Mouse (Mus musculus) thymus, postnatal 25 days (tissue): ENCODE data around the gene Mfng.

ENCODE experiments used
- DNase-seq: peaks from one replicate; pipeline ENCODE4 v3.0.0; 2022

Mfng gene

DNA sequence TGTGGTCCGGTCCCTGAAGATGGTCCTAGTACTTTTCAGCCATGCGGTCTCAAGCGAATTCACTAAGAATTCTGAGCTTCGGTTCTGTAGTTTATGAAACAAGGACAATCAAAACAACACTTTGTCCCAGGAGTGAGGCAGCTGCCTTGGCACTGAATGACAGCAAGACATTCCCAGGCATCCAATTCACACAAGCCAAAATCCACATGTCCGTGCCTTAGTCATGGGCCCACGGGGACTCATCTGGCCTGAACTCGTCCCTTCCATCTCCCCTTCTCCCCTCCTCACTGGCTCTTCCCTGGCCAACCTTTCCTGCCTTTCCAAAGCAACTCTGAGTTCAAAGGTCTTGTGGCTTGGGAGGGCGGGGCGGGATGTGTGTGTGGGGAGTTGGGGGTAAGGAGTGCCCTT, 13.1 kb upstream of the Mfng start:
- DNase-seq = no peak

DNA sequence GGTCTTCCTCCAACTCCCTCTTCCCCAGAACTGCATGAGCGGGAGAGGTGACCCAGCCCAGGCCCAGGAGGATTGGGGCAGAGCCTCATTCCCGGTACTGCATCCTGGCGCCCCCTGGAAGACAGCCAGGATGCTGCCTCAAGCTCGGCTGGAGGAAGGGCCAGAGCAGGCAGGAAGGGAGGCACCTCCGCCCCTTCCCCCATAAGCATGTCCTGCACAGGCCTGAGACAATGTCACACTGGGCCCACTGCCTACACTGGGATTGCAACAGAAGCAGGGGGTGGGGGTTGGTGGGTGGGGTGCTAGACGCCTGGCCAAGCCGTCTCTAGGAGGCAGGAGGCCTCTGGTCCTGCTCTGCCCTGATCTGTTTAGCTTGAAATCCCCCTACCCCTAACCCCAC, 12.7 kb upstream of the Mfng start:
- no peak for DNase-seq

DNA sequence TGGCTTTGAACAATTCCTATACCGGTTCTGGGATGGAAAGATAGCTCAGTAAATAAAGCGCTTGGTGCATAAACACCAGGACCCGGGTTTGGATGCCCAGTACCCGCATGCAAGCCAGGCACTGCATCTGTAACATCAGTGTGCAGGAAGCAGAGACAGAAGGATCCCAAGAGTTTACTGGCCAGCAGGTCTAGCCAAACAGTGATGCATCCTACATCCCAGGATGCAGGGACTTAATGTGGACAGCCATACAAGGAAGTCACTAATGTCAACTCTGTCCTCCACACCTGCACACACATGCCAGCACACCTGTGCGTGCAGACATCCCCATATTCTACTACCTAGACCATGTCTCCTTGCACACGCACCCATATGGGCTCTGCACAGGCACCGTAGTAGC, 12.0 kb upstream of the Mfng start:
- no peak for DNase-seq

DNA sequence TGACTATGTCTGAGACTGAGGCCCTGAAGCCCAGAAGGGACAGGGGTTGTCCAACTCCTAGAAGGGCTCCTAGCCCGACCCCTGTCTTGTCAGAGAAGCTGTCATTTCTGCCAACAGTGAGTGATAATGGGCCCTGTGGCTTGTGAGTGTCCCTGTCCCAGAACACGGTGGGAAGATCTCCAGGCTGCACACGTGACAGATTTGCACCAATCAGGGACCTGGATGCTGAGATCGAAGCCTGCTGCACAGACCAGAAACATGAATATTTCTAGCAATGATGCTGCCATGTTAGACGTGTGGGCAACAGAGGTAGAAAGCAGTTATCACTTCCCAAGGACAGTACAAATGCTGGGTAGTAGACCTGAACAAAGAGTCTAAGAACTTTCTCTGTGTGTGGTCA, 11.2 kb upstream of the Mfng start:
- no peak for DNase-seq

DNA sequence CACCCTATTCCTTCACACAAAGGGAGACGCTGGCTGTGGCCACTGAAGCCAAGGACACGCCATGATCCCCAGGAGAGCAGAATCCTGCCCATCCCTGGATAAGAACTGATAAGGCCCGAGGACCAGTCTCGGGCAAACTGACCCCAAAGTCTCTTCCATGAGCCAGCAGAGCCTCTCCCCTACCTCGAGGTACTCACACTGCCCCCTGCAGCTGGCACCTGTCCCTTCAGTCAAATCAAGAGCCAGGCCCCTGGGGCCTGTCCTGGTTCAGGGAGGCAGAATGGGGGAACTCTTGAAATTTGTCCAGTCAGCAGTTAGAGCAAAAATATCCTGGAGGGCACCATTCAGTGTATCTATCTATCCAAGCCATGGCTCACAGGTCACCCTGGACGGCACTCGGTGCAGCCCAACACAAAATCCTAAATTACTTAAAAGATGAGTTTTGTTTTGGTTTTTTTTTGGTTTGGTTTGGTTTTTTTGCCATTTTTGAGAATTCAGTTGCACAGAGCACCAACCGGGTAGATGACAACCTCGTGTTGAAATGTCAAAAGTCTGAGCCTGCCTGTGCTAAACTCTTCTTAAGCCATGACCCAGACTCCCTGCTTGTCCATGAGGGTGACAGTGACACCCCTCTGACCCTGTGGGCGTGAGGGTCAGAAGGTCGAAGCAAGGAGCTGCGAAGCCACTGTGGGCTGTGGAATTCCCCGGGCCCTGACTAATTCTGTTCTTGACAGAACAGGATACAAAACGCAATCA, 9.3 kb upstream of the Mfng start:
- DNase-seq = no peak

DNA sequence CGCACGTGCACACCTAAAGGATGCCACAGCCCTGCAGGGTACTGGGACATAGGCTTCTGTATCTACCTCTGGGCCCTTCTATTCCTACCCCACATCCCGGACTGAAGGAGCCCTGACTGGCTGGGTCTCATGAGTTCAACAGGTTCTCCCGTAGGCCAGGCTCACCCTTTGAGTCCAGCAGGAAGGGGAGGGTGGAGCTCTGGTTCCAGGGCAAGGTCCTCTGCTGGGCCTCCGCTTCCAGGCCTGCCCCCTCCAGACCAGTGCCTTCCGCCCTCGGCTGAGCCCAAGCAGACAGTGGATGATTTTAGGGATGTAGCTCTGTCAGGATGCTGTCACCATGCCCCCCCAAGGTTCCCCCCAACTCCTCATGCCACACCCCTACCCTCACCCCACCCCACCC, 7.6 kb upstream of the Mfng start:
- no peak for DNase-seq

DNA sequence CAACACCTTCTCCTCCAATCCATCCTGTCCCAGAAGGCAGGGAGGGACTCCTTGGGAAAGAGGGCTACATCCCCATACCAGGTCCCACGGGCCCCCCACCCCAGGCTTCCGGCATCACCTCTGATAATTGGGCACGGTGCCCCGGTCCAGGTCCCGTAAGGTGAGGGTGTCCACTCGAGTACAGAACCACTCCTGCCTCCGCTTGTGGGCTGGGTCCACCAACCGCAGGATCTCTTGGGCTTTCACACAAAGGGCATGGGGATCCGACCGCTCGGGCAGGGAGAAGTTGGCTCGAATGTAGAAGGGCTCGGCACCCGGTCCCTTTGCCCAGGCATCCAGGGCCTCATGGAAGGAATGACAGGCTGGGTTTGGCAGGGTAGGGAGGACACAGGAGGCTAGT, 7.1 kb upstream of the Mfng start:
- DNase-seq = no peak

DNA sequence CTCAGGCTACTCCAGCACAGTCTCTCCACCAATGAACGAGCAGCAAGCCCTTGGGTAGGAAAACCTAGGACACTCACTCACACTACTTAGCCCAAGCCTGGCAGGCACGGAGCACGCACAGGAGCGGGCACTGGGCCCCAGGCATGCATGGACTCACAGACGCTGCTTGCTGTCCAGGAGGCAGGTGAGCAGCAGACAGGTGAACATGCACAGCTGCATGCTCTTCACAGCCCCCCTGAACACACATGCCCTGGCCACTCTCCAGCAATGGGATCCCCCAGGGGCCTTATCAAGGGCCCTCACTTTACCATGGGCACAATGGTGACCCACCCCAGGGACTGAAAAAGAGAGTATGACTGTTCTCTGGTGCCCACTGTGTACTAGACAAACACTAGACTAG, 6.4 kb upstream of the Mfng start:
- no peak for DNase-seq

DNA sequence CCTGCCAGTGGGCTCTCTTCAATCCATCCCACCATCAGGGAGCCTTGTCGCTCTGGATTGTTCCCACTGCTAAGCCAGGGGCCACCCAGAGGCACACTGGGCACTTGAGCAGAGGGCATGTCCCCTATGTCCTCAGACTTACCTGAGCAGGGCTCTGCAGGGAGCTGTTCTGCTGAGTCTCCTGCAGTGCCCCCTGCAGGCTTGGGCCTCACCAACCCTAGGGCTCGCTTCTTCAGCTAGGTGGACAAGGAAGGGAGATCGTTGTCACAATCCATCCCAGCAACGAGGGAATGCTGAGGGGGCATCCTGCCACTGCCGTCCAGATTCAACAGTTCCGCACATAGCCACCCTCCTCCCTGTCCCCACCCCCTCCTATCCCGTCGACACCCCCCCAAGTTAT, 6.0 kb upstream of the Mfng start:
- peak; percentile 32 for DNase-seq

DNA sequence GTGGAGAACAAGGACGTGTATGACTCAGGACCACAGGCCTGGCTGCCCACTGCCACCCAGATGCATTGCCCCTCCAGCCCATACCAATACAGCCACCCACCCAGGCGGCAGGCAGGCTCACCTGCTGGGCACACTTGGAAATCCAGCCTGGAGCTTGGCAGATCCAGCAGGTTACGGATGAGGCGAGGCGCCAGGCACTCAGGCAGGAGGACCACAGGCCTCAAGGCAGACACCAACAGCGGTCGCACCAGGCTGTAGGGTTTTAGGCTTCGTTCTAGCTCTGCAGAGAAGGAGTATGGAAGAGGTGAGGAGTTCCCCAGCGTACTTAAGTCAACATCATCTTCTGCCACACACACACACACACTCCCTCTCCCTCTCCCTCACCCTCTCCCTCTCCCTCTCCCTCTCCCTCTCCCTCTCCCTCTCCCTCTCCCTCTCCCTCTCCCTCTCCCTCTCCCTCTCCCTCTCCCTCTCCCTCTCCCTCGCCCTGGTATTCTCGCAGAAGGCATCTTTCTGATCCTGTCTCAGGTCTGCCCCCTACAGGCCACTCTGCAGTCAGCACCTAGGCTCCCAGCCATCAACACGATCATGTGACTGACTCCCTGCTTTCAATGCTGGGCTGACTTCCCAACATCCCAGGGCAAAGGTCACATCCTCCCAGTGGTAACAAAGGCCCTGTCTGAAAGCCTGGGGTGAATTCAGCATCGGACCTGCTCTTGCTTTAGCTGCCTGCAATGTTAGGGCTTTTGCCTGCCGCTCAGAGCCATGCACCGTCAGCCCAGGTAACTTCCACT, 5.0 kb upstream of the Mfng start:
- peak; percentile 82 for DNase-seq

DNA sequence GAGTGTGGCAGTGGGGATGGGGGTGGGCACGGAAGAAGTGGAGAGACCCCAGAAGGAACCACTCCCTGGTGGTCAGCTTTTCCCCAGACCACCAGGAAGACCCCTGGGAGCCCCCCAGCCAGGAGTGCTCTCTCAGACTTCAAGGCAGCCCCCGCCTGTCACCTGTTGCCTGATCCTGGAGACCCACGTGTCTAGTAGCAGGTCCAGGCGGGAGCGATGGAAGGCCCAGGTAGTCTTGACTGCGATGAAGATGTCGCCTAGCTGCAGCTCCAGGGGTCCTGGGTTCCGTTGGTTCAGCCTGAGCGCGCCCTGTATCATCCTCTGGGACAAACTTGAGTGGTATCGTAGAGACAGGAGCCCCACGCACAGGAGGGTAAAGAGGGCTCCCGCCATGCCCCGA, 419 bp downstream of the Mfng start:
- DNase-seq = no peak

DNA sequence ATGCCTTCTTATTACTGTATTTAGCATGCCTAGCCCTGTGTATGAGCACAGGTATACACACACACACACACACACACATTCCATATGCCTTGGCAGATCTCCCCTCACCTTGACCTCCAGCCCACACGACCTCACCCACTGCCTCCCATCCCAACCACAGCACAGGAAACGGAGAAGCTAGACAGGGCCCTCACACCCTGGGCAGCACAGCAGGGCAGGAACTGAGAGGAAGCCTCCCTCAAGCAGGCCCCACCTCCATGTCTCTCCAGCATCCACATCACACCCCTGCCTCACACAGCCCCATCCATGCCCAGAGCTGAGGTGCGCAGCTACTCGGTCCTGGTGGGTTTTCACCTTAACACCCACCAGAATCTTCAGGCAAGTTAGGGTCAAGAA, 909 bp downstream of the Mfng start:
- DNase-seq = peak; percentile 77

DNA sequence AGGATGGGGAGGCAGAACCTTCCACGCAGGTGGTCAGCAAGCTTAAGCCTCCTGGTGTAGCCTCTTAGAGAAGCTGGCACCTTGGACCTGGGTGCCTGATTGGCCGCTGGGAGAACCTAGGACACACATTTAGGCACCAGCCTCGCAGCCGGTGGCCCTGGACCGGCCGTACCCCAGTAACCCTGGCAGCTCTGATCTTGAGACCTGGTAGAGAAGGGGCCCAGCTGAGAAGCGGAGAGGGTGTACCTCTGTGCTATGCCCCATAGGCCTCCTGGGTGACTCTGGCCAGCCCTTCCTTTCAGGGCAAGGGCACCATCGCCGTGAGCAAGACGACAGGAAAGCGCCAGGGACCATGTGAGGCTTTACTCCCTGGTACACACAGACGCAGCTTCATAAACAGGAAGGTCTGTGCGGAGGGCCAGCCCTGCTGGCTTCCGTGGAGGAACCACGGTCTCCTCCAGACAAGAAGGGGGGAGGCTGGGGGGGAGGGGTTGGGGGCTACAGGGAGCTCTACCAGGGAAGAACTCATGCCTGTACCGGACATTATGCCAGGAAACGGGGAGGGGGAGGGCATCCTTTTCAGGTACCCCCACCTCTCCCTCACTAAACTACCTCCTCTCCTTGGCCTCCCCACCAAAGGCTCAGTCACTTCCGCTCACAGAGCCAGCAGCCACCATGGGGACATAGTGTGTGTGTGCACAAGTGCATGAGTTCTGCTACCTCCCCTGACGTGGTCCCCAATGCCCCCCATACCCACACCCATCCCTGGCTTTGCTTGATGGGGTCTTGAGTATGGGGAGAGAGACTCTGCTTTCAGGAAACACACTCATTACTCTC, 1.5 kb downstream of the Mfng start:
- DNase-seq = peak; percentile 75

DNA sequence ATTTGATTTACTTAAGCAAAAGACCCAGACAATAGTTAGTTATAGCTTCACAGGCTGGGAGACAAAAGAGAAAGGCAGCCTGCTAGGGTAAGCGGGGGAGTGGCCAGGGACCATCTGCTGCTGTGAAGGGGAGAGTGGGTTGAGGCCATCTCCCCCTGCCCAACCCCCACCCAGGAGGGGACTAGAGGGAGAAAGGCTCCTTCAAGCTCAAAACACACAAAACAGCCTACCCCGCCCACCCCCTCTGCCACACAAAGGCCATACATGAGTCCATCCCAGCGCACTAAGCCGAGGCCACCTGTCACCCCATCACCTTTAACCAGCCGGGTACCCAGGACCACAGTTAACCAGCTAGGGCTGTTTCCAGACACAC, 2.3 kb downstream of the Mfng start:
- peak; percentile 52 for DNase-seq

DNA sequence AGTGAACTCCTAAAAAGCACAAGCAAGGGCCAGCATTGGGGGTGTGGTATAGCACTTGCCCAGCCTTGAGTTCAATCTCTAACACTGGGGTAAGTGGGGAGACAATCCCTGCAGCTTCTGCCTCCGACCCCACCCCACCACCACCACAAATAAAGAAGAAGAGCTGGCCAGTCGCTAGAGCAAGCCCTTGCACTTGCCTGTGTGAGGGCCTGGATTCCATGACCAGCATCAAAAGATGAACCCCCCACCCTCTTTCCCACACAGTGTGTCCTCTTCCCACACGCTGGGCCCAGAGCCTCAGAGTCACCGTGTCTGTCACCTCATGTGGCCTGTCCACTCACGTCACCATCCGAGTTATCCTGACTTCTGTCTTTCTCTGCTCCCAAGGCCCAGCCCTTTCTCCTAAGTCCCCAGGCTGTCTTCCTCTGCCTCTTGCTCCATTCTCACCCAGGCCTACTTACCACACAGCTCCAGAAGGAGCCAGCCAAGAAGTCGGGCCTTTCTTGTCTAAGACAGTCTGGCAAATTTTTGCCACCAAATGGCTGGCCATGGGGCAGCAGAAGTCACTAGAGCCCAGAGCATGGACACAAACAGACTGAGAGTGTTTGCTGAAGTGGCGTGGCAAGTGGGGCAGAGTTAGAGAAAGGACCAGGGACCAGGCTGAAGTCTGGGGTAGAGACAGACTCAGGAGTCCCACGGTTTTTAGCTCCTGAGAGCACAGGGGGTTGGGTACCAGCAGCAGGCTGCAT, 2.9 kb downstream of the Mfng start:
- no peak for DNase-seq

DNA sequence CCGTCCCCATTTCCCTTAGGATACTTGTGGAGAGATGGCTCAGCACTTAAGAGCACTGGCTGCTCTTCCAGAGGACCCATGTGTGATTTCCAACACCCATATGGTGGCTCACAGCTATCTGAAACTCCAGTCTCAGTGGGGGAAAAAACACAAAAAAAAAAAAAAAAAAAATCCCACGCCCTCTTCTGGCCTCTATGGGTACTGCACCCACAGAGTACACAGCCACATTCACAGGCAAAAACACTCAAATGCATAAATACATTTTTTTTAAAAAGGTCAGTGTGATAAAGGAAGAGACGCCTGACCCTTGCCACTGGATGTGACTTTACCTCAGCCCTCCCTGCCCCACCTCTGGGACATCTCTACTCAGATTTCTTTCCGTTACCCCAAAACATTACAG, 4.2 kb downstream of the Mfng start:
- no peak for DNase-seq

DNA sequence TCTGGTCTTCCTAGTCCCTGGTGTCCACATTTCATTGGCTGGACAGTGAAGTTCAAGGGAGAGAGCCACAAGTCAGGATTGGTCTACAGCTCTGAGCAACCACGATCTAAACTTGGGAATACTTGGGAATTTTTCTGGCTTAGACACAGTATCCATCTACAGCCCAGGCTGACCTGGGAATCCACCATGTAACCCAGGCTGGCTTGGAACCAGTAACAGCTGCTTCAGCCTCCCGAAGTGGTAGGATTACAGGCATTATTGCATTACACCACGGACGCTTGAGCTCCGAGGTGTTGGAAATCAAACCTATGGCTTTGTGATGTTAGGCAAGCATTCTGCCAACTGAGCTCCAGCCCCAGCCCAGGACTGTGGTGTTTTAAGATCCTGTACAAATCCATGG, 9.6 kb downstream of the Mfng start:
- no peak for DNase-seq

DNA sequence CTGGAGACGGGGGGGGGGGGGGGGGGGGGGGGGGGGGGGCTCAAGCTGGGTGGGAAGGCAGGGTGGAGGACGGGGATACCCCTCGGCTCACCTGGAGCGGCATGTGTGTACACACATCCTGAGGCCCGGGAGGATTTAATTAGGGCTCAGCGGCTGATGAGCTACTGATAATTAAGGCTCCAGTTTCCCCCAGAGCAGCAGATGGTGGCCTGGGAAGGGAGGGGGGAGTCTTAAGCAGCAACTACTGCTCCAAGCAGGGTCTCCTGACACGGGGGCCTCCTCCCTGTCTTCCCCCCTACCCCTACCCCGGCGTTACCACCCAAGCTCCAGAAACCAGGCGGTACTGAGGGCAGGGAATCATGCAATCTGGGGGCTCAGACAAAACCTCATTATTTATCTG, 10.1 kb downstream of the Mfng start:
- no peak for DNase-seq

DNA sequence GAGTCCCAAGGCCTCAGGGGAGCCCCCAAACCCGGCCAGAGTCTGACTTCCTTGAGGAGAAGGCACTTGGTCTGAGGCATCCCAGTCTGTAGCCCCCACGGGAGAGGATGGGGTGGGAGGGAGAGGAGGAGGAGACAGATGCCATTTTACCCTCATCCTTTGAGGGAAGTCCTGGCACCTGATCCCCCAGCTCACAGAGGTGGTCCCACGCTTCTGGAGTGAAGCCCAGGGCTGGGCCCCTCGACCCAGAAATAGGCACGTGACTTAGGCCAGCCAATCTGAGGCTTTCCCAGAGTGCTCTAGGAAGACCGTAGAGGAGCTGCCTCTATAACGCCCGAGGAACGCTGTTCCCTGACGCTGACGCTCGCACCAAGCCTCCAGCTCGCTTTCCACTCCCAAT, 12.2 kb downstream of the Mfng start:
- DNase-seq = no peak

DNA sequence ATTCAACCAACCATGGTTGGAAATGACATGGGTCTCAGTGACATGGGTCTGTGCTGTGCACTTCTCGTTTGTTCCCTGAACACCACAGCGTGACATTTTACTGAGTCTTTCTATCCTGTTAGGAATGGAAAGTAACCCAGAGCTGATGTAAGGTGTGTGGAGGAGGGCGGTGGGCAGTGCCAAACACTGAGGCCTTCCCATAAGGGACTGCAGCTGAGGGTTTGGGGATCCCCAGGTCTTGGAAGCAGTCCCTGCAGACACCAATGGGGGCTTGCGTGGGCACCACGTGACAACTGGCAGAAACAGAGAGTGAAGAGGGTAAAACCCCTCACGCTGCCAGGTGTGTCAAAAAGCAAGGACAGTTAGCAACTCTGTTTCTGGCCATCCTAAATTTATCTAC, 15.1 kb downstream of the Mfng start:
- no peak for DNase-seq

DNA sequence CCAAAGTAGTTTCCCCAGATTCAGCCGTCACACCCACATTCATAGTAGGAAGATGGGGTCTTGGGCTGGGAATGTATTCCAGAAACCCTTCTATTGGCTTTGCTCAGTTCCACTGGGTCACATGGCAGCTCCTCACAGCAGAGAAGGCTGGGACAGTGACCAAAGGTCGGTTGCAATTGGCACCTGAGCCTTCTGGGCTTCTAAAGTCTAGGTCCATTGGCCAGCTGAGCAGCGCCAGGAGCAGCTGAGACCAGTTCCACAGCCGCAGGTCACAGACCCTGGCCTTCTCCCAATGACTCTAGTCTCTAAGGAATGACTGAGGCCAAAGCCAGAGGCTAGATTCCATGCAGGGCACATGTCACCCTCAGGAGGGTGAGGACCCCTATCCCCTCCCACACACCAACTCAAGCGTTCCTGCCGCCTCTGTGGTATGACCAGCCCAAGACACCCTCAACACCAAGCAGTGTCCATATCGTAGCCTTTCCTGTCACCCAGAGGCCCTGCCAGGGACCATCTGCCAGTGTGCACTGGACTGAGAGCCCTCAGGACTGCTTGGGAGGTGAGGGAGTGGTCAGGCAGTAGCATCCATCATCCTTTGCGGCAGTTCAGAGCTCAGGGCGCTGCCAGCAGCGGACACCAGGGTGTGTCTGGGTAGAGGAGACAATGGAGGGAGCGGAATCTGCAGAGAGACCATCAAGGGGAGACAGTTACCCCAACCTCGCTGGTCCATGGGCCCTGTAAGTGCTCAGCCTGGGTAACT, 17.1 kb downstream of the Mfng start:
- no peak for DNase-seq

DNA sequence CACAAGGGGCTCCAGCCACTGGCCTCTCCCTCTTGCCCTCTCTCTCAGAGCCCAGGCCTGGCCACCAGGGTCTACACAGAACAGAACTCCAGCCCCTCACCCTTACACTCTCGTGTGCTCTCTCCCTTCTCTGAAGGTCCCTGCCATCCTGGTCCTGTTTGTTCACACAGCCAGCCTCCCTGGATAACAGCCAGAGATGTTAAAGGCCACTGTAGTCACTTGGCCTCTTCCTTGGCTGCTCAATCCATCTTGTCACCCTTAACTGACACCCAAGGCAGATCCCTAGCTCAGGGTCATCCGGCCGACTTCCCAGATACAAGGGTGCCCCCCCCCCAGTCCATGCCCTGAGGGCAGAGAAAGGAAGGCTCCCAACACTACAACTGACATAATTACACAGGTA, 18.0 kb downstream of the Mfng start:
- no peak for DNase-seq
